Mouse (Mus musculus) intestine, embryonic 14.5 days (tissue): Measurements from ENCODE around the gene Nptn. TPM values are rescaled to one million over a fixed set of nuclear protein-coding genes. Genes with fewer than 3 reads are reported as not detected.

Source experiments
- ATAC-seq: fragments of 200-750 bp; cut with Nextera tagmentation; replicated peaks from 2 replicates; pipeline ENCODE4 v1.8.0; 2017; ENCODE audit warnings: low read depth, moderate number of reproducible peaks, moderate TSS enrichment, moderate library complexity; ENCODE audit not compliant: low FRiP score, low TSS enrichment
- DNase-seq: peaks from one replicate; pipeline ENCODE4 v3.0.0-alpha.2; 2018; ENCODE audit warnings: low spot score
- H3K27ac ChIP-seq: fragments of 300-500 bp; sonication (generic); 2 replicates; pipeline ENCODE4 v1.5.1; 2014; ENCODE audit warnings: low read depth, mild to moderate bottlenecking, control low read depth
- H3K27me3 ChIP-seq: fragments of 300-500 bp; sonication (generic); replicated peaks from 2 replicates; pipeline ENCODE4 v1.6.1; 2014; ENCODE audit warnings: low read length, control low read depth; ENCODE audit not compliant: control insufficient read depth, insufficient read depth
- H3K36me3 ChIP-seq: fragments of 300-500 bp; sonication (generic); 2 replicates; pipeline ENCODE4 v1.6.1; 2014; ENCODE audit warnings: low read length, control low read depth; ENCODE audit not compliant: control insufficient read depth, insufficient read depth
- H3K4me1 ChIP-seq: fragments of 300-500 bp; sonication (generic); replicated peaks from 2 replicates; pipeline ENCODE4 v1.6.1; 2014; ENCODE audit warnings: low read length, control low read depth, mixed read lengths; ENCODE audit not compliant: control insufficient read depth, insufficient read depth
- H3K4me2 ChIP-seq: fragments of 300-500 bp; sonication (generic); 2 replicates; pipeline ENCODE4 v1.6.1; 2014; ENCODE audit warnings: low read length
- H3K4me3 ChIP-seq: fragments of 300-500 bp; sonication (generic); 2 replicates; pipeline ENCODE4 v1.5.1; 2014; ENCODE audit warnings: low read depth, low read length, control low read depth, mixed read lengths
- H3K9ac ChIP-seq: fragments of 300-500 bp; sonication (generic); 2 replicates; pipeline ENCODE4 v1.6.1; 2014; ENCODE audit warnings: mild to moderate bottlenecking, low read length
- H3K9me3 ChIP-seq: fragments of 300-500 bp; sonication (generic); 2 replicates; pipeline ENCODE4 v1.6.1; 2016; ENCODE audit warnings: low read length, control low read depth; ENCODE audit not compliant: control insufficient read depth
- WGBS: fragments of 180-500 bp; shearing (Covaris S2); extraction: QIAGEN DNeasy Blood & Tissue Kit; methylation state at CpG from one replicate; pipeline ENCODE4 v1.1.7; 2014; 5-methylcytosine and 5-hydroxymethylcytosine counted together
- polyA plus RNA-seq: library from polyadenylated mRNA; unstranded; fragments of >200 nt; fragmentation: Nextera tagmentation; extraction: Ambion mirVana; gene quantifications from 2 replicates; pipeline ENCODE4 v1.2.1, GENCODE M21; 2014

The Nptn gene
- 129 and 131 TPM in 2 replicates for polyA plus RNA-seq

- Histone ChIP-seq H3K27ac (peak within 1 kb of the TSS; percentile 97), H3K4me2 (peak within 1 kb of the TSS; percentile 59), H3K36me3 (no peaks in the 10 kb centered on the region), H3K27me3 (no peaks in the 10 kb centered on the region), H3K4me3 (peak within 1 kb of the TSS; percentile 95), H3K9ac (peak within 1 kb of the TSS; percentile 93), H3K9me3 (no peaks in the 10 kb centered on the region), H3K4me1 (peaks cover 7% of the 10 kb centered on the region)
- peak; percentile 96 for DNase-seq
- peak; percentile 98 for ATAC-seq
- 1% methylated on average over 54 of the region's 56 CpGs for WGBS
These were observed at the start of gene Nptn for GRCm38 (mm10) chr9:58581958-58582540. TSS of gene Nptn (plus strand) at chr9:58582240.

GRCm38 (mm10) chr9:58533322-58533721, 48.7 kb upstream of the Nptn start:
- H3K9me3 ChIP-seq, result no peaks in the 10 kb centered on the region
- no peak for DNase-seq
- no peak overlapping the region for H3K4me2 ChIP-seq
- no peak for ATAC-seq
- peaks cover 53% of the 10 kb centered on the region for H3K36me3 ChIP-seq
- H3K27me3 ChIP-seq, result no peaks in the 10 kb centered on the region
- 93% methylated on average over 6 of the region's 6 CpGs for WGBS
- H3K9ac ChIP-seq, result no peak overlapping the region
- H3K4me1 ChIP-seq, result no peaks in the 10 kb centered on the region
- H3K27ac ChIP-seq, result no peak overlapping the region
- no peak overlapping the region for H3K4me3 ChIP-seq

GRCm38 (mm10) chr9:58534766-58535165, 47.3 kb upstream of the Nptn start:
- 39% methylated on average over 1 of the region's 1 CpGs for WGBS
- Histone ChIP-seq H3K27me3 (no peaks in the 10 kb centered on the region), H3K9me3 (no peaks in the 10 kb centered on the region), H3K4me1 (no peaks in the 10 kb centered on the region), H3K4me3 (no peak overlapping the region), H3K27ac (no peak overlapping the region), H3K4me2 (no peak overlapping the region), H3K36me3 (peaks cover 55% of the 10 kb centered on the region), H3K9ac (no peak overlapping the region)
- DNase-seq (peak; percentile 64), ATAC-seq (no peak)

- Histone ChIP-seq H3K27ac (no peak overlapping the region), H3K4me1 (no peaks in the 10 kb centered on the region), H3K9me3 (no peaks in the 10 kb centered on the region), H3K4me3 (no peak overlapping the region), H3K9ac (no peak overlapping the region), H3K4me2 (no peak overlapping the region), H3K36me3 (peaks cover 53% of the 10 kb centered on the region), H3K27me3 (no peaks in the 10 kb centered on the region)
- ATAC-seq (no peak), DNase-seq (peak; percentile 62)
- WGBS, result 81% methylated on average over 20 of the region's 20 CpGs
These were observed 46.4 kb upstream of the Nptn start for GRCm38 (mm10) chr9:58535447-58536134.

GRCm38 (mm10) chr9:58537774-58538173, 44.3 kb upstream of the Nptn start:
- Histone ChIP-seq H3K4me2 (no peak overlapping the region), H3K27me3 (no peaks in the 10 kb centered on the region), H3K36me3 (peaks cover 40% of the 10 kb centered on the region), H3K27ac (no peak overlapping the region), H3K4me1 (peaks cover 7% of the 10 kb centered on the region), H3K9ac (no peak overlapping the region), H3K4me3 (no peak overlapping the region), H3K9me3 (no peaks in the 10 kb centered on the region)
- DNase-seq (no peak), ATAC-seq (no peak)
- WGBS, result 82% methylated on average over 3 of the region's 3 CpGs

GRCm38 (mm10) chr9:58539886-58540285, 42.2 kb upstream of the Nptn start:
- Histone ChIP-seq H3K36me3 (peaks cover 26% of the 10 kb centered on the region), H3K27me3 (no peaks in the 10 kb centered on the region), H3K4me2 (no peak overlapping the region), H3K9me3 (no peaks in the 10 kb centered on the region), H3K4me3 (no peak overlapping the region), H3K9ac (no peak overlapping the region), H3K27ac (no peak overlapping the region), H3K4me1 (peaks cover 7% of the 10 kb centered on the region)
- DNase-seq (peak; percentile 72), ATAC-seq (peak; percentile 50; the same call in 1 of the 2 replicates)
- 52% methylated on average over 5 of the region's 5 CpGs for WGBS

GRCm38 (mm10) chr9:58541895-58542338, 40.1 kb upstream of the Nptn start:
- peaks cover 7% of the 10 kb centered on the region for H3K4me1 ChIP-seq
- peaks cover 20% of the 10 kb centered on the region for H3K36me3 ChIP-seq
- no peak for DNase-seq
- H3K27ac ChIP-seq, result 0 out of 2 replicates have a peak overlapping the region, but pooled peaks have one; percentile 11
- no peaks in the 10 kb centered on the region for H3K27me3 ChIP-seq
- WGBS, result 46% methylated on average over 6 of the region's 6 CpGs
- H3K9me3 ChIP-seq, result no peaks in the 10 kb centered on the region
- no peak for ATAC-seq
- H3K9ac ChIP-seq, result no peak overlapping the region
- H3K4me2 ChIP-seq, result no peak overlapping the region
- no peak overlapping the region for H3K4me3 ChIP-seq

- peaks cover 7% of the 10 kb centered on the region for H3K4me1 ChIP-seq
- no peak overlapping the region for H3K4me3 ChIP-seq
- H3K27ac ChIP-seq, result no peak overlapping the region
- H3K4me2 ChIP-seq, result peak overlapping the region; percentile 13; the same call in 1 of the 2 replicates
- ATAC-seq, result no peak
- no peaks in the 10 kb centered on the region for H3K9me3 ChIP-seq
- no peaks in the 10 kb centered on the region for H3K27me3 ChIP-seq
- WGBS, result 59% methylated on average over 4 of the region's 4 CpGs
- H3K36me3 ChIP-seq, result 0 out of 2 replicates have a peak, but pooled peaks cover 4% of the 10 kb centered on the region
- DNase-seq, result no peak
- no peak overlapping the region for H3K9ac ChIP-seq
These were observed 37.1 kb upstream of the Nptn start for GRCm38 (mm10) chr9:58544879-58545324.
